Mouse (Mus musculus) CD8-positive naive resting alpha-beta T cell, adult 57 days (primary cell): ENCODE data around the gene Vmn1r81. TPM values are rescaled to one million over a fixed set of nuclear protein-coding genes. Genes with fewer than 3 reads are reported as not detected.

Experiments used
- total RNA-seq: library from RNA; stranded (reverse); gene quantifications from one replicate; pipeline ENCODE4 v1.2.4, GENCODE M21; 2023

Gene Vmn1r81
- total RNA-seq = 0.06 TPM

GRCm38 (mm10) chr7:12268169-12268568 is at the start of gene Vmn1r81:
Vmn1r81 (minus strand) TSS chr7:12268269.

GRCm38 (mm10) chr7:12300130-12300529 is 32.1 kb upstream of the Vmn1r81 start, which contains the start of gene Vmn1r82:
Vmn1r82 (plus strand) TSS chr7:12300430.

Other genes starting within 250 kb of the Vmn1r81 start
- gene Vmn1r77, start 231.5 kb downstream of the Vmn1r81 start, total RNA-seq = not detected
- gene Vmn1r78, start 118.0 kb downstream of the Vmn1r81 start, total RNA-seq = not detected
- gene Vmn1r79, start 97.0 kb downstream of the Vmn1r81 start, total RNA-seq = not detected
- not detected for gene Vmn1r80, start 79.0 kb downstream of the Vmn1r81 start, total RNA-seq
- gene Vmn1r82, start 32.2 kb upstream of the Vmn1r81 start, total RNA-seq = not detected
- not detected for gene Vmn1r83, start 61.2 kb upstream of the Vmn1r81 start, total RNA-seq
- not detected for gene Vmn1r84, start 101.0 kb upstream of the Vmn1r81 start, total RNA-seq
- 4.7 TPM for gene Zfp551, start 154.5 kb upstream of the Vmn1r81 start, total RNA-seq
- gene Zfp606, start 210.0 kb upstream of the Vmn1r81 start, total RNA-seq = 6.4 TPM
- not detected for gene 2900092C05Rik, start 244.2 kb upstream of the Vmn1r81 start, total RNA-seq